Mouse (Mus musculus): ENCODE results near the gene Il23a. TPM values are rescaled to one million over a fixed set of nuclear protein-coding genes. Genes with fewer than 3 reads are reported as not detected.

Il23a gene
- total and polyA plus RNA-seq, 3 experiments, result 0.32 to 3.6 (median 0.49) TPM

DNA sequence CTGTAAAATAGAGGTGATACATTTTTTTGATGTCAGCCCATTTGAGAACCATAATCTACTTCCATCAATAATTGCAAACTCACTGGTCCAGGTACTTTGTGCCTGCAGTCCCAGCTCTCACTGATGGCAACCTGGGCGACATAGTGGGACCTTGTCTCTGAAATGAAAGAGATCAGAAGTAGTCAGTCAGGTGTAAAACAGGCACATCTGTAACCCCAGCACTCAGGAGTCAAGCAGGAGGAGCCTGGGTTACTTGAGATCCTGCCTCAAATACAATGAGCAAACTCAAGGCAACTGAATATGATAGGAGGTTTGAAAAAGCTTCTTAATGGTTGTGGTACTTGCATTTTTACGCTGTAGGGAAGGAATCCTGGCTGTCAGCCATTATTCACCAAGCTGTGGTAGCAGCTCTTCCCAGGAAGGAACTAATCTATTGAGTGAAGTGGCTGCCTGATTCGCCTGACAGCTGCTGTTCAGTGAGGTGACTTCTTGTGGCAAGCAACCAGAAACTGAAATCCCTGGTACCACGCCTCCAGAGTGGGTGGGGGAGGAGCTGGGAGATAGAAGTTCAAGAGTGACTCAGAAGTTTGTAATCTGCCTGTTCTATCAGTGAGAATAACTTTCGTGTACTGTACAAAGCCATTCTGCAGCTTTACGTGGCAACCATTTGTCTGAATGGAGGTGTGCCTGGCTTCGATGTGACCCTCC, 46.2 kb upstream of the Il23a start (continued):
- 0 out of 2 replicates have a peak, but pooled peaks have one; percentile 20 for TF ChIP-seq MAX (IDR thresholded peaks at IDR 0.05; ENCODE audit: low read length)
- peak; percentile 49; the same call in 1 of the 2 replicates for TF ChIP-seq BHLHE40 (IDR thresholded peaks at IDR 0.05; ENCODE audit: low read depth, low read length)
- TF ChIP-seq SIN3A (IDR thresholded peaks at IDR 0.05; ENCODE audit: low read length), result peak; percentile 86; the same call in 1 of the 2 replicates
- TF ChIP-seq MEF2A (IDR thresholded peaks at IDR 0.05; ENCODE audit: borderline replicate concordance, low read depth, low read length), result 0 out of 2 replicates have a peak, but pooled peaks have one; percentile 38
- TF ChIP-seq PAX5 (IDR thresholded peaks at IDR 0.05; ENCODE audit: low read length), result no peak
- TF ChIP-seq ZNF384 (IDR thresholded peaks at IDR 0.05; ENCODE audit: low read depth, low read length), result no peak
- peak; percentile 77 for TF ChIP-seq IRF4 (IDR thresholded peaks at IDR 0.05; ENCODE audit: low read depth, low read length)
- TF ChIP-seq UBTF (IDR thresholded peaks at IDR 0.05; ENCODE audit: low read depth, low read length), result peak; percentile 69; the same call in 1 of the 2 replicates
- TF ChIP-seq HCFC1 (IDR thresholded peaks at IDR 0.05; ENCODE audit: low read depth, low read length), result peak; percentile 28; the same call in 1 of the 2 replicates
- peak; percentile 60; the same call in 1 of the 2 replicates for TF ChIP-seq RCOR1 (conservative IDR thresholded peaks at IDR 0.05; ENCODE audit: low read depth, low read length)
- TF ChIP-seq TBP (conservative IDR thresholded peaks at IDR 0.05; ENCODE audit: low read depth, low read length), result 0 out of 2 replicates have a peak, but pooled peaks have one; percentile 32
- TF ChIP-seq POLR2A (IDR thresholded peaks at IDR 0.05; ENCODE audit: low read depth, low read length), result peak; percentile 44; the same call in 1 of the 2 replicates
- no peak for TF ChIP-seq ZKSCAN1 (IDR thresholded peaks at IDR 0.05; ENCODE audit: borderline replicate concordance, low read depth, low read length)
- no peak for TF ChIP-seq POLR2AphosphoS2 (IDR thresholded peaks at IDR 0.05; ENCODE audit: low read depth, low read length)
- peak; percentile 86; the same call in 1 of the 2 replicates for TF ChIP-seq MXI1 (IDR thresholded peaks at IDR 0.05; ENCODE audit: low read depth, low read length)
- TF ChIP-seq ZC3H11A (IDR thresholded peaks at IDR 0.05; ENCODE audit: low read depth, low read length), result no peak
- TF ChIP-seq E2F4 (IDR thresholded peaks at IDR 0.05; ENCODE audit: insufficient replicate concordance, low read depth, low read length), result no peak
- no peak for TF ChIP-seq JUN (IDR thresholded peaks at IDR 0.05; ENCODE audit: insufficient read depth, low read depth, low read length)

DNA sequence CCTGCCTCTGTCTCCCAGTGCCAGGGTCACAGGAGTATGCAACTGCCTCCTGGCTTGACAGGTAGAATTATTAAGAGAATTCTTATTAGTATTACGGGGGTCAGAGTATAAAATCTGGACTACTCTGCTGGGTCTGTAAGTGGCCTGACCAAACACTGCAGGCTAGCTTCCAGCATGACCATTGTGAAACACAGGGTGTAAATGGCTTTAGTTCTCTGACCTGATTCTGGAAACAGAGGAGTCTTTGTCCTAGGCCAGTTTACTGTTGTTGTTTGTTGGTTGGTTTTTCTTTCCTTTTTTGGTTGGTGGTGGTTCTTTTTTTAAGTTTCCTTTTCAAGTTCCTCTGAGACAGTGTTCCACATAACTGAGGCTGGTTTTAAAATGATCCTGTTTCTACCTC, 44.9 kb upstream of the Il23a start:
- Histone ChIP-seq H3K36me3 (replicated peaks in 1 of 2; ENCODE audit: control insufficient read depth in 1 of 2, insufficient read depth in 1 of 2, low read length in 1 of 2) (peaks cover 3 to 45% of the 10 kb centered on the region in 2 experiments), H3K9me3 (replicated peaks; ENCODE audit: low read length) (no peaks in the 10 kb centered on the region), H3K27ac (ENCODE audit: insufficient read depth, low read depth) (no peak overlapping the region)

More for the DNA sequence above, 44.9 kb upstream of the Il23a start:
- Histone ChIP-seq H3K4me1 (ENCODE audit: control insufficient read depth in 1 of 2, insufficient read depth in 2 of 2) (peaks cover 10 to 76% of the 10 kb centered on the region in 2 experiments), H3K27me3 (replicated peaks) (no peaks in the 10 kb centered on the region), H3K4me3 (replicated peaks in 1 of 3; ENCODE audit: low read depth in 2 of 3, low read length in 2 of 3, poor library complexity in 1 of 3) (no peak overlapping the region), H3K4me2 (ENCODE audit: insufficient read depth, low read depth, poor library complexity, severe bottlenecking) (peak overlapping the region; percentile 59), H3K9ac (ENCODE audit: insufficient read depth, low read depth) (peak overlapping the region; percentile 30; the same call in 1 of the 2 replicates), H3K79me2 (replicated peaks; ENCODE audit: control insufficient read depth, extremely low read depth, insufficient read depth, poor library complexity, severe bottlenecking) (peaks cover 92% of the 10 kb centered on the region)
- no peak for TF ChIP-seq JUND (conservative IDR thresholded peaks at IDR 0.05; ENCODE audit: low read depth, low read length)
- TF ChIP-seq RAD21 (IDR thresholded peaks at IDR 0.05; ENCODE audit: low read depth, low read length), result no peak
- no peak for TF ChIP-seq MXI1 (IDR thresholded peaks at IDR 0.05; ENCODE audit: low read depth, low read length)
- TF ChIP-seq TBP (conservative IDR thresholded peaks at IDR 0.05; ENCODE audit: low read depth, low read length), result no peak
- no peak for TF ChIP-seq UBTF (IDR thresholded peaks at IDR 0.05; ENCODE audit: low read depth, low read length)
- dilution Hi-C loops (cut with MboI; ENCODE audit: extremely low pct_ligation_motif_present, extremely low pct_unique_long_range_greater_than_20kb, low sequenced_read_pairs) (no loop called here), in situ Hi-C loops (cut with MboI; ENCODE audit: low pct_ligation_motif_present, low pct_unique_long_range_greater_than_20kb, low sequenced_read_pairs) (no loop called here)
- no peak for DNase-seq (ENCODE audit: extremely low read depth)
